Mouse (Mus musculus): ENCODE measurements around the gene Lcat. TPM values are rescaled to one million over a fixed set of nuclear protein-coding genes. Genes with fewer than 3 reads are reported as not detected.
"Not testable (repeated sequence)": the region's sequence is repeated elsewhere in the genome, so short reads cannot be mapped to it uniquely, and the experiment has no call there.

The Lcat gene
- polyA plus RNA-seq (2015; fragmentation: Nextera tagmentation; extraction: Ambion mirVana), result 3.1 and 3.3 TPM in 2 replicates

DNA sequence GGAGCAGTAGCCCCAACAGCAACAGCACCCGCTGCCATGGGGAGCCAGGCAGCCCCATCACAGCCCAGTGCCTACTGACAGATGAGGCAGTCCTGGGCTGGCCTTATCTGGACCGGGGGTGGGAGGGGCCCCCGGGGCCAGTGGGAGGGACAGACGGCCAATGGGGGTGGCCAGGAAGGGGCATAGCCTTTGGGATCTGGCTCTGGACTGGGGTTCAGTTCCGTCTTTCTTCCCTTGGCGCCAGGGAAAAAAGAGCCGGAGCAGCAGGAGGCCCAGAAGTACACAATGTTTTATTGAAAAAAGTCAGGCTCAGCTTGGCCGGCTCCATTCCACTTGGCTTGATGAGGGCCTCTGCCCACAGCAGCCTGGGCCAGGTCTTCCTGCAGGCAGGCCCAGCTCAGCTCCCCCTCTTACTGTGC is at the start of gene Lcat:
Gene Lcat, minus strand, starts transcription at position 62 of the 419 bp plus-strand sequence.
- H3K36me3 ChIP-seq, result no peaks in the 10 kb centered on the region
- WGBS, result 67% methylated on average over 7 of the region's 8 CpGs
- peaks cover 4% of the 10 kb centered on the region; the same call in 1 of the 2 replicates for H3K4me1 ChIP-seq
- ATAC-seq (ENCODE audit: low FRiP score), result peak; percentile 64; the same call in 1 of the 2 replicates
- H3K9ac ChIP-seq (replicated peaks), result no peak within 1 kb of the TSS
- H3K27ac ChIP-seq (replicated peaks), result 0 out of 2 replicates have a peak within 1 kb of the TSS, but pooled peaks have one; percentile 23
- H3K27me3 ChIP-seq (replicated peaks), result no peaks in the 10 kb centered on the region
- H3K4me3 ChIP-seq (replicated peaks), result no peak within 1 kb of the TSS
- H3K4me2 ChIP-seq, result no peak within 1 kb of the TSS
- H3K9me3 ChIP-seq (replicated peaks), result no peaks in the 10 kb centered on the region

DNA sequence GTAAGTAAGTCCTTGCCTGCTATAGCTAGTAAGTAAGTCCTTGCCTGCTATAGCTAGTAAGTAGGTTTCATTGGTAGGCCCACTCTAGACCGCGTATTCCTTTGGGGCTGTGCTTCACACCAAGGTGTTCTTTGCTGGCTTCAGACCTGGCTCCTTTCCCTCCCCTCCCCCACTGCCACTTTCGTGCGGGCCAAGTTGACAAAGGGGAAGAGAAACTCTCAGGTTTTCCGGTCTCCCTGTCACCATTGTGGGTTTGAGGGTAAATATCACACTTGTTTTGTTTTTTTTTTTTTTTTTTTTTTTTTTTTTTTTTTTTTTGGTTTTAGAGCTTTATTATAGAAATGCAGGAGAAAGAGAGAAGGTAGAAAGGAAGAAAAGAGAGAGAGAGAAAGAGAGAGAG is 49.3 kb upstream of the Lcat start:
- WGBS, result 70% methylated on average over 5 of the region's 5 CpGs
- Histone ChIP-seq H3K27ac (replicated peaks) (no peak overlapping the region), H3K9me3 (replicated peaks) (no peaks in the 10 kb centered on the region), H3K4me3 (replicated peaks) (no peak overlapping the region), H3K9ac (replicated peaks) (no peak overlapping the region), H3K4me1 (peaks cover 8% of the 10 kb centered on the region; the same call in 1 of the 2 replicates), H3K4me2 (no peak overlapping the region), H3K27me3 (replicated peaks) (no peaks in the 10 kb centered on the region), H3K36me3 (no peaks in the 10 kb centered on the region)
- ATAC-seq (ENCODE audit: low FRiP score), result no peak

- H3K4me3 ChIP-seq (replicated peaks), result no peak overlapping the region
- no peaks in the 10 kb centered on the region for H3K9me3 ChIP-seq (replicated peaks)
- H3K4me1 ChIP-seq, result peaks cover 8% of the 10 kb centered on the region; the same call in 1 of the 2 replicates
- no peak overlapping the region for H3K4me2 ChIP-seq
- no peak for ATAC-seq (ENCODE audit: low FRiP score)
- H3K9ac ChIP-seq (replicated peaks), result no peak overlapping the region
- no peak overlapping the region for H3K27ac ChIP-seq (replicated peaks)
- WGBS, result 83% methylated on average over 2 of the region's 2 CpGs
- no peaks in the 10 kb centered on the region for H3K27me3 ChIP-seq (replicated peaks)
- no peaks in the 10 kb centered on the region for H3K36me3 ChIP-seq
Measured at GRCm38 (mm10) chr8:105991546-105991945, 48.4 kb upstream of the Lcat start.

DNA sequence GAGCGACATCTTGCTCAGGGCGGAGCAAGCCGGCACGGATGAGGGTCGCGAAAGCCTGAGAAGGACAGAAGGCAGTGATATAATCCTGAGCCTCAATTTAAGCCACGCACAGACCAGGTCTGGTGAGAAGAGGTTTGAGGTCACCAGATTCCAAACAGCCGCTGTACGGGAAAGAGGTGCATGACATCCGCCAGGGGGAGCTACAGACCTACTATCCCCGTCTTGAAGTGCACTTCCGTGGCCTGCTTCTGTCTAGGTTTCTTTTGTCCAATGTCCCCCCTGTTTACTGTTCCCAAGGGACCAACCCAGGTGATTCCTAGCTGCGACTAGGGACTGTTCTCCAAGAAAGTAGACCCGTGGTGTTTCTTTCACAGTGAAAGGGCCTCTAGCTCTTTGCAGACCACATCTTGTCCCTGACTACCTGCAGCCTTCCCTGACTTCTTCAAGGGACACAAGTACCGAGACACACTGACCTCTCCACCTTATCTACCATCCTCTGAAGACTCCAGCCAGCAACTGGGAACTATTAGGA is 47.7 kb upstream of the Lcat start, which contains the start of gene Dus2:
Gene Dus2, plus strand, starts transcription at position 482 of the 532 bp plus-strand sequence.
- Histone ChIP-seq H3K9ac (replicated peaks) (no peak within 1 kb of the TSS), H3K9me3 (replicated peaks) (no peaks in the 10 kb centered on the region), H3K27me3 (replicated peaks) (no peaks in the 10 kb centered on the region), H3K4me1 (peaks cover 8% of the 10 kb centered on the region; the same call in 1 of the 2 replicates), H3K27ac (replicated peaks) (no peak within 1 kb of the TSS), H3K4me3 (replicated peaks) (no peak within 1 kb of the TSS), H3K36me3 (no peaks in the 10 kb centered on the region), H3K4me2 (peak within 1 kb of the TSS; percentile 27; the same call in 1 of the 2 replicates)
- no peak for ATAC-seq (ENCODE audit: low FRiP score)
- 10% methylated on average over 15 of the region's 15 CpGs for WGBS

DNA sequence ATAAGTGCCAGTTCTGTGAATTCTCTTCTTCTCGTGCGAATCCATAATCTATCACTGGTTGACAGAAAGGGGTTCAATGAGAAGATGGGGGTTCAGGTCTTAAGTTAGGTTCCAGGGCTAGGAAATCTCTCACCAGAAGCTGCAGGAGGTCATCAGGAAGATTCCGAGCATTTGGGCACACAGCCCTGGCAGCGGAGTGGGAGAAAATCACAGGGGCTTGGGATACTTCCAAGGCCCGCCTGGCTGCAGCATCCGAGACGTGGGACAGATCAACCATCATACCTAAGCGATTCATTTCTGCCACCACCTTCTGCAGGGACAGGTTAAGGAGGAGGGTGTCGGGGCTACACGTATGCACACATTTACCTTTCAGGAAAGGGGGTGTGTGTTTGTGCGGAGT is 45.4 kb upstream of the Lcat start:
- H3K9me3 ChIP-seq (replicated peaks), result no peaks in the 10 kb centered on the region
- no peaks in the 10 kb centered on the region for H3K36me3 ChIP-seq
- WGBS, result 87% methylated on average over 11 of the region's 11 CpGs
- no peak overlapping the region for H3K9ac ChIP-seq (replicated peaks)
- no peak overlapping the region for H3K4me3 ChIP-seq (replicated peaks)
- no peak overlapping the region for H3K4me2 ChIP-seq
- no peak overlapping the region for H3K27ac ChIP-seq (replicated peaks)
- H3K27me3 ChIP-seq (replicated peaks), result no peaks in the 10 kb centered on the region
- peaks cover 8% of the 10 kb centered on the region; the same call in 1 of the 2 replicates for H3K4me1 ChIP-seq
- ATAC-seq (ENCODE audit: low FRiP score), result no peak

- not testable (repeated sequence) for H3K36me3 ChIP-seq; ATAC-seq (ENCODE audit: low FRiP score); H3K9me3 ChIP-seq (replicated peaks); H3K9ac ChIP-seq (replicated peaks); H3K27me3 ChIP-seq (replicated peaks); H3K4me2 ChIP-seq; H3K4me1 ChIP-seq; H3K4me3 ChIP-seq (replicated peaks); H3K27ac ChIP-seq (replicated peaks)
- 79% methylated on average over 11 of the region's 11 CpGs for WGBS
Measured at GRCm38 (mm10) chr8:105983406-105983805, 40.2 kb upstream of the Lcat start.

DNA sequence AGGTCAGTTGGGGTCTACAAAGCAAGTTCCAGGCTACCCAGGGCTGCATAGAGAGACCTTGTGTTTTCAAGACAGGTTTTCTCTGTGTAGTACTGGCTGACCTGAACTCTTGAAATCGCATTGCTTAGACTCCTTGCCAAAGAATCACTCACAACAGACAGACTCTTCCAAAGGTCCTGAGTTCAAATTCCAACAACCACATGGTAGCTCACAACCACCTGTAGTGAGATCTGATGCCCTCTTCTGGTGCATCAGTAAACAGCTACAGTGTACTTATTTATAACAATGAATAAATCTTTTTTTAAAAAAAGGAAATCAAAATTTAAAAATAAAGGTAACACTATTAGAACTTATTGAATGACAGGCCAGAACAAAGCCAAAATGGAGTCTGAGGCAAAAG is 38.0 kb upstream of the Lcat start:
- ATAC-seq (ENCODE audit: low FRiP score), result no peak
- WGBS, result 94% methylated on average over 1 of the region's 1 CpGs
- H3K36me3 ChIP-seq, result no peaks in the 10 kb centered on the region
- no peak overlapping the region for H3K9ac ChIP-seq (replicated peaks)
- no peak overlapping the region for H3K27ac ChIP-seq (replicated peaks)
- H3K4me1 ChIP-seq, result no peaks in the 10 kb centered on the region
- H3K4me2 ChIP-seq, result no peak overlapping the region
- H3K27me3 ChIP-seq (replicated peaks), result no peaks in the 10 kb centered on the region
- H3K4me3 ChIP-seq (replicated peaks), result no peak overlapping the region
- no peaks in the 10 kb centered on the region for H3K9me3 ChIP-seq (replicated peaks)

- H3K9ac ChIP-seq (replicated peaks), result no peak within 1 kb of the TSS
- no peaks in the 10 kb centered on the region for H3K9me3 ChIP-seq (replicated peaks)
- no peak for ATAC-seq (ENCODE audit: low FRiP score)
- 94% methylated on average over 15 of the region's 15 CpGs for WGBS
- no peaks in the 10 kb centered on the region for H3K27me3 ChIP-seq (replicated peaks)
- H3K36me3 ChIP-seq, result no peaks in the 10 kb centered on the region
- H3K27ac ChIP-seq (replicated peaks), result no peak within 1 kb of the TSS
- H3K4me2 ChIP-seq, result no peak within 1 kb of the TSS
- H3K4me3 ChIP-seq (replicated peaks), result no peak within 1 kb of the TSS
- H3K4me1 ChIP-seq, result no peaks in the 10 kb centered on the region
Measured at GRCm38 (mm10) chr8:105979325-105979724, 36.1 kb upstream of the Lcat start, which contains the start of gene Dpep3. Dpep3 (minus strand) TSS chr8:105979429.

DNA sequence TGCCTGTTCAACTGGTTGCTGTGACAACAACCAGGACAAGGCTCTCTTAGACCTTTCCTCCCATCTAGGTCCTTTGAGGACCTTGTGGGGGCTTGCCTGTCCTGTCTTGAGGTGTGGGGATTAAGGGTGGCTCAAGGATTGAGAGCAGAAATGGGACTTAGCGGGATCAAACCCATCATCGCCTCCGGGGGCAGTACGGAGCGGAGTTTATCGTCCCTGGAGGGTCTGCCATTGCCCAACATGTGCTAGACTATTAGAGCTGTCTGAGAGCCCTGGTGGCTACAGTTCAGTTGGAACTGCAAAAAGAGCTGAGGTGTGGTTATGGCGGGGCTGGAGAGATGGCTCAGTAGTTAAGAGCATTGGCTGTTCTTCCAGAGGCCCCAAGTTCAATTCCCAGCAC is 32.2 kb upstream of the Lcat start:
- no peaks in the 10 kb centered on the region for H3K4me1 ChIP-seq
- WGBS, result 64% methylated on average over 7 of the region's 7 CpGs
- H3K27ac ChIP-seq (replicated peaks), result no peak overlapping the region
- H3K9me3 ChIP-seq (replicated peaks), result no peaks in the 10 kb centered on the region
- no peak overlapping the region for H3K9ac ChIP-seq (replicated peaks)
- H3K27me3 ChIP-seq (replicated peaks), result no peaks in the 10 kb centered on the region
- H3K36me3 ChIP-seq, result no peaks in the 10 kb centered on the region
- H3K4me3 ChIP-seq (replicated peaks), result no peak overlapping the region
- ATAC-seq (ENCODE audit: low FRiP score), result no peak
- no peak overlapping the region for H3K4me2 ChIP-seq

DNA sequence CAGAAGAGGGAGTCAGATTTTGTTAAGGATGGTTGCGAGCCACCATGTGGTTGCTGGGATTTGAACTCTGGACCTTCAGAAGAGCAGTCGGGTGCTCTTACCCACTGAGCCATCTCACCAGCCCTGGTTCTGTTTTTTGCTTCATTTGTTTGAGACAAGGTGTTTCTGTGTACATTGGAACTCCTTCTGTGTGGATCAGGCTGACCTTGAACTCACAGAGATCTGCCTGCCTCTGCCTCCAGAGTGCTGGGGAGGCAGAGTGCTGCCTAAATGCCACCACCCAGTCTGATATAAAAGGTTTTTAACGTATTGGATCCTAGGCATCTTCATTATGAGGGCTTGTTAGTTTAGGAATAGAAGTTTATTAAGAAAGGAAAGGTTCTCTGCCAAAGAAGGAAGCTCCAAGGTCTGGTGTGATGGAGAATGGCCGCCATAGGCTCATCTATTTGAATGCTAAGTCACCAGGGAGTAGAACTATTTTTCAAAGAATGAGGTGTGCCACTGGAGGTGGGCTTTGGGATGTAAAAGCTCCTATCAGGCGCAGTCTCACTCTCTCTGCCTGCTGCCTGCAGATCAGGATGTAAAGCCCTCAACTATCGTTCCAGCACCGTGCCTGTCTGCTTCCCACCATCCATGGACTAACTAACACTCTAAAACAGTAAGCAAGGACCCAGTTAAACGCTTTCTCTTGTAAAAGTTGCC is 28.0 kb upstream of the Lcat start:
- 75% methylated on average over 8 of the region's 8 CpGs for WGBS
- Histone ChIP-seq H3K4me2 (no peak overlapping the region), H3K36me3 (no peaks in the 10 kb centered on the region), H3K4me3 (replicated peaks) (no peak overlapping the region), H3K9me3 (replicated peaks) (no peaks in the 10 kb centered on the region), H3K4me1 (peaks cover 4% of the 10 kb centered on the region; the same call in 1 of the 2 replicates), H3K9ac (replicated peaks) (no peak overlapping the region), H3K27ac (replicated peaks) (no peak overlapping the region), H3K27me3 (replicated peaks) (peaks cover 18% of the 10 kb centered on the region)
- no peak for ATAC-seq (ENCODE audit: low FRiP score)

- Histone ChIP-seq H3K4me1 (peaks cover 21% of the 10 kb centered on the region), H3K9ac (replicated peaks) (no peak overlapping the region), H3K36me3 (no peaks in the 10 kb centered on the region), H3K4me2 (no peak overlapping the region), H3K9me3 (replicated peaks) (no peaks in the 10 kb centered on the region), H3K27me3 (replicated peaks) (peaks cover 36% of the 10 kb centered on the region), H3K4me3 (replicated peaks) (no peak overlapping the region), H3K27ac (replicated peaks) (no peak overlapping the region)
- ATAC-seq (ENCODE audit: low FRiP score), result no peak
- WGBS, result 66% methylated on average over 1 of the region's 1 CpGs
Measured at GRCm38 (mm10) chr8:105969367-105969766, 26.2 kb upstream of the Lcat start.

DNA sequence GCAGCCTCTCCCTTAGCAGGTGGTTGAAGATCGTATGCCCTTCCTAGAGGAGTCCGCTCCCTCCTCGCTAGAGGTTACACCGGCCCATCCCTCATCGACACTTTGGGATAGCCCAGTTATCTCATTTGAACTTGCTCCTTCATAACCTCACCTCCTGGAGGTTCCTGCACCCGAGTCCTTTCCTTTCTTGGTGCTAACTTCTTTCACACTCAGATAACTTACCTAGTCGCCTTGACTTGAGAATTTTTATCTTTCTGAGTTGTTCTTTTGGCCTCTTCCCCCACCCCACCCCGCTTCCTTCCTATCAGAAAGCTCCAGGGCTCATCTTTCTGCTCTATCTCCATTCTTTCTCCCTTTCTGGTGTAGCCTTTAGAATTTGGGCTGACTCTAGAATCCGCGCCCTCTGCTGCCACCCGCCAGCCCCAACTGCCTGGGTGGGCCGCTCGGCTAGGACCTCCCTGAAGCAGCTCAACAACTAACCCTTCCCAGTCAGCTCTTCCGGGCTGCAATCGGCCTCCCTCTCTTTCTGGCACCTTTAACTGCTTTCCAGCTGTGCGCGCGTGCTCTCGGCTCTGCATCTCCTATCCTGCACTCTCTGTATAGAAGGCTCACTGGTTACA is 23.6 kb upstream of the Lcat start:
- 6% methylated on average over 19 of the region's 19 CpGs for WGBS
- no peak overlapping the region for H3K4me3 ChIP-seq (replicated peaks)
- no peak overlapping the region for H3K9ac ChIP-seq (replicated peaks)
- peaks cover 37% of the 10 kb centered on the region for H3K27me3 ChIP-seq (replicated peaks)
- H3K4me2 ChIP-seq, result peak overlapping the region; percentile 57
- H3K4me1 ChIP-seq, result peaks cover 21% of the 10 kb centered on the region
- no peaks in the 10 kb centered on the region for H3K9me3 ChIP-seq (replicated peaks)
- no peak for ATAC-seq (ENCODE audit: low FRiP score)
- H3K27ac ChIP-seq (replicated peaks), result no peak overlapping the region
- no peaks in the 10 kb centered on the region for H3K36me3 ChIP-seq
